Mouse (Mus musculus): ENCODE results near the gene Borcs6. TPM values are rescaled to one million over a fixed set of nuclear protein-coding genes. Genes with fewer than 3 reads are reported as not detected.
A peak's percentile ranks its signal among the peaks of the same experiment; 100 is the strongest.

Gene Borcs6
- total RNA-seq, 2 experiments from 2014 or later: 20.0 to 23.5 TPM

DNA sequence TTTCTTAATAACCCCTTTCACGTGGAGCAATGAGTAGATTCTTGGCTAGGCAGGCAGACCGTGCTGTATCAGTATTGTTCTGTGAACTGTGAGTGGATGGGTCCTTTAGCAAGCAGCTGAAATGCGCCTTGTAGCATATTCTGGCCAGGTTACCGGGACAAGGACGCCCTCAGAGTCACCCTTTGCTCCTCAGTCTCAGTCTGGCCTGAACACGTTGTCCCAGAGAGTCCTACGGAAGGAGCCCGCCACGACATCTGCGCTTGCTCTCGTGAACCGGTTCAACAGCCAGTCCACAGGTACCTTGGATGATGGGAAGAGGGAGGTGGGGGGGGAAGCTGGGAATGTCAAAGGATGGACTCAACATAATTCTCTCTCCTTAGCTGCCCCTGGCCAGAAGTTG lies 11.9 kb upstream of the Borcs6 start:
- no peak for DNase-seq (ENCODE audit: low spot score)

DNA sequence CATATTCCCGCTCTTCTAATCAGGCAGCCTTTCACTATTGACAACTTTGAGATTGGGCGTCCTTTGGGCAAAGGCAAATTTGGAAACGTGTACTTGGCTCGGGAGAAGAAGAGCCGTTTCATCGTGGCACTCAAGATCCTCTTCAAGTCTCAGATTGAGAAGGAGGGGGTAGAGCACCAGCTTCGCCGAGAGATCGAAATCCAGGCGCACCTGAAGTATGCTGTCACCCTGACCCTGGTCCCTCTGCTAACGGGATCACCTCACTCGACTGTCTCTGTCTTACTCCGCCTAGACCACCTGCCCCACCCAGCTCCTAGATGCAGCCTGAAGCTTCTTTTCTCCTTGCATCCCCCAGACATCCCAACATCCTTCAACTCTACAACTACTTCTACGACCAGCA lies 11.4 kb upstream of the Borcs6 start:
- DNase-seq (ENCODE audit: low spot score): no peak

DNA sequence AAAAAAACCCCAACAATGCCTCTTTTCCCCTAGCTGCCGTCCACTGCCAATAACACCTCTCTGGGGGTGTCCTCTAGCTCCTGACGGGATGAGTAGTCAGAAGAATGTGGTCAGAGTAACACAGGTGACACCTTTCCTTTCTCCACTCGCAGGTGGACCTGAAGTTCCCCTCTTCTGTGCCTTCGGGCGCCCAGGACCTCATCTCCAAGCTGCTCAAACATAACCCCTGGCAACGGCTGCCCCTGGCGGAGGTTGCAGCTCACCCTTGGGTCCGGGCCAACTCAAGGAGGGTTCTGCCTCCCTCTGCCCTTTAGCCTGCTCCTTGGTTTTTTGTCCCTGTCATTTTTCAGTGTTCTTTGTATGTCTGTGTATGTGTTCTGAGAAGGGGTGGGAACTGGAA lies 8.8 kb upstream of the Borcs6 start:
- no peak for DNase-seq (ENCODE audit: low spot score)

- DNase-seq (ENCODE audit: low spot score): no peak
Observed at GRCm38 (mm10) chr11:69051771-69052170, 7.7 kb upstream of the Borcs6 start.

GRCm38 (mm10) chr11:69052824-69053421 lies 6.6 kb upstream of the Borcs6 start:
- no peak for DNase-seq (ENCODE audit: low spot score)

- no peak for DNase-seq (ENCODE audit: low spot score)
Observed at GRCm38 (mm10) chr11:69053848-69054247, 5.7 kb upstream of the Borcs6 start.

GRCm38 (mm10) chr11:69058265-69058664 lies 1.3 kb upstream of the Borcs6 start:
- DNase-seq (ENCODE audit: low spot score): no peak

DNA sequence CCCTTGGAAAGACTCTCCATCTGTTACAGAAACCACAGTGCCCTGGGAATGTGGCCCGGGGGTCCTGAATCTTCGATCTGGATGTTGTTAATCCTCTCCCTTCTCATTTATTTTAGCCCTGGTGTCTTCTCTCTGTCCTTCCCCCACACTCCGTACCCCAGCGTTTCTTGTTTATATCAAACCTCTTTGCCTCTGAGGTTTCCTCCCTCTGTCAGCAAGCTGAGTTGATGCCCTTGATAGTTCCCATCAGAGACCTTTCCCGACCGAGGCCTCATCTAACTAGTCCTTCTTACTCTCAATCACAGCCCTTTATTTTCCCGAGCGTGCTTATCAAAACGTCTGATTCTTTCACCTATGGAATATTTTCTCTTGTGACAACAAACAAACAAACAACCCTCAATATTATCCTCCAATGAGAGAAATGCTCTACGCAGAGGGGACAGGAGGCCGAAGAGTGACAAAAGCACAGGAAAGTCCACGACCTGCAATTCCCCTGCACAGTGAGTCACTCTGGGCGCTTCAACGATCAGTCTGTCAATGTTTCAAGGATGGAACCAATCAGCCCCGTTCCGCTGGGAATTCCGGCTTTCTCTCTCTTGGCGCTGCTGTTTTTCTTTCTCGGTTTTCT lies 674 bp upstream of the Borcs6 start:
- no peak for DNase-seq (ENCODE audit: low spot score)

GRCm38 (mm10) chr11:69059975-69060411 lies 476 bp downstream of the Borcs6 start:
- DNase-seq (ENCODE audit: low spot score): no peak

- no peak for DNase-seq (ENCODE audit: low spot score)
Observed at GRCm38 (mm10) chr11:69060448-69061254, 1.1 kb downstream of the Borcs6 start.

DNA sequence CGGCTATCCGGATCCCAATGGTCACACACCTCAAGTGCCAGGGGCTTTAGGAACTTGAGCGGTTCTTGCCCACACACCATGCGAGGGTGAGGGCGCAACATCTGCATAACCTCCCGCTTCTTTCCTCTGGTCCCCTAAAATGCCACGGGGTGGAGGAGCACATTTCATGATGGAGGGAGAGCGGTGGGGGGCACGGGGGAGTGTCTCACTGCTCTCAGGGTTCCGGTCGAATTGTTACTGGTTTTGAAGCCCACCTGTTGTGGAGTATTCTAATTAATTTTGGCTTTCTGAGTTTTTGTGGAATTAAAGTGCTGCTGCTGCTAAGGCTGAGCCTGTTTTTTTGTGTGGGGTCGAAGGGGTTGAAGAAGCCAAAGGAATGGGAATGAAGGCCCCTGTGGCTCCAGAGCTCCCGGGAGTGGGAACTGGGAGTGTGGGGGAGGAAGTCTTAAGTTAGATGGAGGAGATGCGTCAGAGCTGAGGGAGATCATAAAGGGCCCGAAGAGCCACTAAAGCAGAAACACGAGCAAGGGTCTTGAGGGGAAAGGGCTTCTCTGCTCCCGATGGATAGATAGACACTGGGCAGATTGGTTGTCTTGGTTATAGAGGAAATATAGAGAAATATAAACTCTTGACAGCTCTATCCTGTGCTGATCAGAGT lies 1.9 kb downstream of the Borcs6 start:
- no peak for DNase-seq (ENCODE audit: low spot score)

GRCm38 (mm10) chr11:69062194-69062760 lies 2.8 kb downstream of the Borcs6 start:
- peak; percentile 80 for DNase-seq (ENCODE audit: low spot score)

- DNase-seq (ENCODE audit: low spot score): peak; percentile 95
Observed at GRCm38 (mm10) chr11:69062761-69063224, 3.3 kb downstream of the Borcs6 start.

DNA sequence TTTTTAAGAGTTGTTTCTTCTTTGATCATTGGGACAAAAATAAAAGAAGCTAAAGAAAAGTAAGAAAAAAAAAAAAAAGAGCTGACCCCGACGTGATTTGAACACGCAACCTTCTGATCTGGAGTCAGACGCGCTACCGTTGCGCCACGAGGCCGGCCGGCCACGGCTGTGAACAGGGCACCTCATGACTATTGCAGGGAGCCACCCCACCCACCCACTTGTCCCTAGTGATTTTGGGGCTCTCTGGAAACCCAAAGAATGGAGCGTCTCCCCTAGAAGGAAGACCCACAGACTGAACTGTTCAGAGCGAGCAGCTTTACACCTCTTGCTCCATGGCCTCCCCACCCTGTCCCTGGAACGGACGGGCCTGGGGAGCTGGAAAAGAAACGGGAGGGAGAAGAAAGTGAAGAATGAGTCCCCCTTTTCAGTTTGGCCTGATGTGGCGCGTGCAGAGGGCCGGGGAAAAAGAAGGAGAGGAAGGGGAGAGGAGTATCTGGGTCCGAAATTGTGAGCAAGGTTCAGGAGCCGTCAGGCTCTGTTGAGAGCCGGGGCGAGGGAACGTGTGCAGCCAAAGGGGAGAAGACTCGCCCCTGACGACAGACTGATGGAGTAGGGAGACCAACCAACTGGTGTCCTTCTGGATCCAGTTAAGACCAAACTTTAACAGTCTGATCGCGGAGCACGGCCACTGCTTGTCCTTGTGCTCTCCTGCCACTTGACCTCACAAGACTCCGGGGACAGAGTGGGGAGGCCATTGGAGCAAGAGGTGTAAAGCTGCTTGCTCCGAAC lies 4.1 kb downstream of the Borcs6 start:
- DNase-seq (ENCODE audit: low spot score): peak; percentile 77

DNA sequence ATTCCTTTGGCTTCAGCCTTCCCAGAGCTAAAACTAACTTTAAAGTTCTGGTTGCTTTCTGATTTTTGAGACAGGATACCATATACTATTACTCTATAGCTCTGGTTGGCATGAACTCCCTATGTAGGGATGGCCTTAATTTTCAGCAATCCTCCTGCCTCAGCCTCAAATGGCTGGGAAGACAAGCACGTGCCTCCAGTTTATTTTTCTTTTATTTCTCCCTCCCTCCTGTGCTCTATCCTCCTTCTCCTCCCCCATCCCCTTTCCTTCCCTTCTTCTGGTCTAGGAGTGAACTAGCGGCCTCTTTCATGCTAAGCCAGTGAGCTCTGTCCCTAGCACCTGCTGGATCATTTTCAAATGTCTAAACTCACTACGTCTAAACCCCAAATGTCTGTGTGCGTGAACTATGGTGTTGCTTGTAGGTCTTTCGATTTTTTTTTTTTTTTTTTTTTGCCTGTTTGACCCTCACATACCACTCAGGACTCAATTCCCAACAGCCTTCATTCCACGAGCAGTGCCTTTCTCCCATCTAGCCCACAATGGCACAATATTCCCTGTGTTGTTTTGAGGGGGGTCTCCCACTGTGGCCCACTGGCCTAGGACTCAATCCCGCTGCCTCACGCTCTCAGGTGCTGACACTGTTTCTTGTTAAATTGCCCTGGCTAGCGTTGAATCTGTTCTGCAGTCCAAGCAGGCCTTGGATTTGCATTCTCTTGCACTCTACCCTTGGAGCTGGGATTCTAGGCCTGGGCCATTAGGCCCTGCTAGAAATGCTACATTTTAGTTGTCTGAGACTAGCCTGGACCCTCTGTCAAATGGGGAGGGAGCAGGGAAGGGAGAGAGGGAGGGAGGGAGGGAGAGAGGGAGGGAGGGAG lies 5.0 kb downstream of the Borcs6 start:
- no peak for DNase-seq (ENCODE audit: low spot score)

DNA sequence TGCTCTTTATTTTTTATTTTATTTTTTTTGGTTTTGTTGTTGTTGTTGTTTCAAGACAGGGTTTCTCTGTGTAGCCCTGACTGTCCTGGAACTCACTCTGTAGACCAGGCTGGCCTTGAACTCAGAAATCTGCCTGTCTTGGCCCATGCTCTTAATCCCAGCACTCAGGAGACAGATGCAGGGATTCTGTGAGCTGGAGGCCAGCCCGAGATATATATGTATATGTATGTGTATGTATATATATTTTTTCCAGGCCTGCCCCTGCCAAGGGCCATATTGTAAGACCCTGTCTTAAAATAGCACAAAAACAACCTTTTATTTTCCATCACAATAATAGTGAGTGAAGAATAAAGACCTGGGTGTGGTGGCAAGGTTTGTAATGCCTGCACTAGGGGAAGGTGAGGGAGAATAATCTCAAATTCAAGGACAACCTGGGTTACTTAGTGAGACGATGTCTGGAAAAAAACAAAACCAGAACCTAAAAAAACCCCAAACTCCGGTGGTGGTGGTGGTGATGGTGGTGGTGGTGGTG lies 5.9 kb downstream of the Borcs6 start:
- no peak for DNase-seq (ENCODE audit: low spot score)

DNA sequence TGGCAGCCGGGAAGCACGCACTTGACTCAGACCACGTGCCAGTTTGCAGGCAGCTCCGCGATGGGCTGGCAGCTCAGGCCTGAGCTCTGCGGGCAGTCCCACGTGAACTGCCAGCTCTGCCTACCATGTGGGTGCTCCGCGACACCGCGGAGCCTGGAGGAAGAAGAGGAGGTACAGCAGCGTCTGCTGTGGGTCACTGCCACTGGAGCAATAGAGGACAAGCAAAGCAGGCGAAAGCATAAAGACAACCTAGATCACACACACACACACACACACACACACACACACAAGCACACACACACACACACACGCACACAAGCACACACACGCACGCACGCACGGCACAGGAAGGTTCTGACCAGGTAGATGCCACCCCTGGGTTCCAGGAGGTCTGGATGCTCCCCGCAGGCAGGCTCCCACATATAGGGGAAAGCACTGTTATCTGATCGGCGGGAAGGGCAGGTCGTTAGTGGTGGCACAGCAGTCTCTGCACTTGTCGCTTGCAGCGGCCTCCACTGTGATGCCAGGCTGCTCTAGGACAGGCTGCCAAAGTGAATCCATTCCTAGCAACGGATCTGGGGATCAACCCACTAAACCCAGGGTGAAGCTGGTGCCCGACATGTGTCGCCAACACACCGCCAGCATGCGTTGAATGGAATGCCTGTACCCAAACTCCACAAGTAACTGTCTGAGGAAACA lies 6.8 kb downstream of the Borcs6 start:
- peak; percentile 34 for DNase-seq (ENCODE audit: low spot score)

GRCm38 (mm10) chr11:69066956-69067355 lies 7.4 kb downstream of the Borcs6 start:
- DNase-seq (ENCODE audit: low spot score): peak; percentile 93

GRCm38 (mm10) chr11:69067601-69068000 lies 8.1 kb downstream of the Borcs6 start:
- peak; percentile 29 for DNase-seq (ENCODE audit: low spot score)
